Mouse (Mus musculus) left cerebral cortex, postnatal 36 days (tissue): Measurements from ENCODE around the gene Doc2a. TPM values are rescaled to one million over a fixed set of nuclear protein-coding genes. Genes with fewer than 3 reads are reported as not detected.
"Not testable (repeated sequence)": the region's sequence is repeated elsewhere in the genome, so short reads cannot be mapped to it uniquely, and the experiment has no call there.

Experiments
- DNase-seq, 2 experiments: peaks; one replicate each; pipeline ENCODE4 v3.0.0; 2021 to 2022; ENCODE audit warnings: low spot score in 2 of 2, mixed read lengths in 1 of 2
- intact Hi-C: fragments of 180-260 bp; cut with DNase I; formaldehyde crosslinking; loops from one replicate; pipeline ENCODE4 v1.15.1; 2025
- total RNA-seq, 2 experiments: library from RNA; stranded (reverse); gene quantifications; 2 replicates each; pipeline ENCODE4 v1.2.3; 2021

The Doc2a gene
- total RNA-seq, 2 experiments from 2014 or later: 56.3 to 67.0 TPM

DNA sequence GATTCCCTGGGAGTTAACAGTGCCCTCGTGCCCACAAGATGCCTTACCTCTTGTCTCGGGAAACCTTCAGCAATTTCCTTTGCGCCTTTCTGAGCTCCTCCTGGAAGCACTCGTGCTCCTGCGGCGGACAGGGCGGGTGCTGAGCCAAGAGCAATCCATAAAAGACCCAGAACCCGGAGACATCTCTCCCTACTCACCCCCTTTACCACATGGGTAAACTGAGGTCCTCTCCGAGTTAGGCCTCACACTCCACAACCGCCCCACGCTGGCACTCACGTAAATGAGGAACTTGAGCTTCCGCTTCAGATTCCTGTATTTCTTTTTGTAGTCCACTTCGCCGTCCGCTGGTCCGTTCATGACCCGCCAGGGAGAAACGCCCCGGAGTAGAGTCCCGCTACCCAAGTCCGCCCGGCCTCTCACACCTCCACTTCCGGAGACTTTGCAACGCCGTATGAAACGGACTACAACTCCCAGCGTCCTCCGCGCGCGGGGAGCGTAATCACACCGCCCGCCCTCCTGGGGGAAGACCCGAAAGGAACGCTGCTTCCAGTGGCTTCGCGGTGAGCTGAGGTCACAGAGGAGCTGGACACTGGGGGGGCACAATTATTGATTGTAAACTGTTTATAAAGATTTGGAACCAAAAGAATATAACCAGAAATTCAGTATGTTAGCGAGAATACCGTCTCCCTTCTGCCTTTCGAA is 14.4 kb downstream of the Doc2a start, which contains the start of gene Hirip3:
Gene Hirip3, plus strand, starts transcription at position 544 of the 702 bp plus-strand sequence.
- intact Hi-C loops: loop anchor here (1.0 to 2.0 kb wide), 2 partner anchors 21 to 29 kb away; no protein-coding TSS in a partner anchor
- DNase-seq: peak; percentile 95

DNA sequence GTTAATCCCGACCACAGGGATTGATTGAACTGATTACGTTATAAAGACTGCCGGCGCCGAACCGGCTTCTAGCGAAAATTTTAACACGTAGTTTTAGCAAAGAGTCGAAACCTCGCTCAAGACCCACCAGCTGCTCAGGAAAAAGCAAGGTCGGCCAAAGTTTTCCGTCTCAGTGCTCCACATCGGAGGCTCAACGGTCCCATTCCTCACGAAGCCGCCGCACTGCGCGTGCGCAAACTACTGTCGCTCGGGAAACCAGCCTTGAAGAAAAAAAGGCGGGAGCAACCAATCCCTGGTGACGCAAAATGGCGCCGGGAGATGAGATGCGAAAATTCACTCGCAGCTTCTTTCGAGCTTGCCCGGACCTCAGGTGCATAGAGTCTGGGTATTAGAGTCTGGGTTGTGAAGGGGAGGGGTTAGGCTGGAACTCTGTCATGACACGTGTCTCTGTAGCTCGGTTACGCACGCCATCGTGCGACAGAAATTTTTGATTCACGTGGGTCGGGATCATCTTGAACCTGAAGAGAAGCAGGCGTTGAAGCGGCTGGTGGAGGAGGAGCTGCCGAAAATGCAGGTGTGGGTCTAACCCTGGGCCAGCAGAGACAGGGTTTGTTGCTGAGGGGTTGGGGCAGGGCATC is 15.1 kb downstream of the Doc2a start, which contains the start of gene Ino80e:
Gene Ino80e, minus strand, starts transcription at position 231 of the 638 bp plus-strand sequence.
- DNase-seq: peak; percentile 94 to 95
- intact Hi-C loops: loop anchor here (1.0 to 2.0 kb wide), 2 partner anchors 21 to 30 kb away; no protein-coding TSS in a partner anchor

DNA sequence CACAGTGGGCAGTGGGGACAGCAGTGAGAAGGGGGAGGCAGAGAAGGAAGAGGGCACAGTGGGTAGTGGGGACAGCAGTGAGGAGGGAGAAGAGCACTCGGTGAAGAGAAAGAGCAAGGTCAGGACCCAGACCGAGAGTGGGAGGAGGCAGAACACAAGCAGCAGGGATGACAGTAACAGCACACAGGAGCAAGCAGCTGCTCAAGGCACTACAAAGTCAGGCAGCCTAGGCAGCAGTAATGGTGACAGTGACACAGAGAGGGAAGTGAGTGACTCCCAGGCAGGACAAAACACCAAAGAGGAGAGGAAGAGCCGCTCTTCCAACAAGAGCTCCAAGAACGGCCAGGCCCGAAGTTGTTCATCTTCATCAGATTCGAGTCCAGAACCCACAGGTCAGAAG is 16.6 kb downstream of the Doc2a start:
- no peak for DNase-seq
- intact Hi-C loops: loop anchor here (2.0 kb wide), 1 partner anchor 19 kb away; no protein-coding TSS in a partner anchor

DNA sequence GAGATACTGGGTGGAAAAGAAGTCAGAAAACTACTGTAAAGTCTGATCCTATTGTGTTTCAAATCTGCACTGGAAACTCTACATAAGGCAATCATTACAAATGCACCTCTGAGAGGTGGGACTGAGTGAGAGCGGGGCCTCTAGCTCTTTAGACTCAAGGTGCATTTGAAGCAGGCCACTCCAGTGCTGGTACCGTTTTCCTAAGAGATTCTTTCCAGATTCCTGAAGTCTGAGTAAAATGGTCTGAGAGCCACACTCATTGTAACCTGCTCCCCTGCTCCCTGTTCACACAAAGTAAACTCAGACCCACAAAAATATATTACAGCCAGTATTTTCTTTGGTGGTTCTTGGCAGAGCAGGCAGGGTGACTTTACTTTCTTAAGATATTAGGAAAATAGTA is 20.3 kb downstream of the Doc2a start:
- intact Hi-C loops: no loop called here
- no peak for DNase-seq

DNA sequence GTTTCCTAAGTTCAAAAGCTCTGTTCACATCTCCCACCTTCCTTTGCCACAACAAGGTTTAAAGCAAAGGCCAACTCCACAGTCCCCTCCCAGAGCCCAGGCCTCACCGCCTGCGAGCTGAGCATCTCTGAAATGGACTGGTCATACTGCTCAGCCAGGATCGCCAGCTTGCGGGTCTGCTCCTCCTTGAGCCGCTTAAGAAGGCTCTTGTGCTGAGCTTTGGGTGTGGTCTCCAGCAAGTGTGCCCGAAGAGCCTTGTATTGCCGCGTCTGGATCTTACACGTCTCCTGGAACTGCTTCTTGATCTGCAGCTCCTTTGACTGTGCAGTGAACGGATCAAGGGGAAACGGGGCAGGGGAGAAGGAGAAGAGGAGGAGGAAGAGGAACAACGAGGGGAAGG is 20.8 kb downstream of the Doc2a start:
- DNase-seq: no peak
- intact Hi-C loops: no loop called here

DNA sequence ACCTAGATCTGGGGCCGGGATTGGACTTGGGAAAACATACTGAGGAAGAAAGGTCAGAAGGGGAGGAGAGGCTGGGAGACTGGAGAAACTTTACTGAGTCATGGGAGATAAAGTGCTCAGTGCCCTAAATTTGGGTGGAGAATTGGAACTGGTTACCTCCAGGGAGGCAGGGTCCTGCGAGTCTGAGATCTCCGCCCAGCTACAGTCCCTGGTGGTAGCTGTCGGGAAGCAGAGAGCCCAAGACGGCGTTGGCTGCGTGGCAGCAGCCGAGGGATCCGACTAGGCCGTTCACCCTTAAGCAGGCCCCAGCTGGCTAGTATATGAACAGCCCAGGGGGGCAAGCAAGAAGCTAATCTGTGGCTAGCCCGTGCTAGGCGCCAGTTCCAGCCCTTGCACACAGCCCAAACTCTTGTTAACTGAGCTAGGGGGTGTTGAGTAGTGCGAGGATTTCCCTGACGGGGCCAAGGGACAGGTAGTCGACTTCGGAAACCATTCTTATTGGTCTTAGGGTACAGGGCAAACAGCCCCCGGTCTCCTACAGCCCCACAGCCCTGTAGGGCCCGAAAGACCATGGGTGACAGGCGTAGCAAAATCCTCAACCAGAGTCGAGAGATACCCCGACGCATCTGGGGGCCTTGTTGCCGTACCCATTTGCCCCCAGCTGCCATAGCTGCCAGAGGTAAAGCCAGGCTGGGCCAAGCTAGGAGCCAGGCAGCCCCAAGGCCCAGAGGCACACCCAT is 22.7 kb downstream of the Doc2a start:
- intact Hi-C loops: no loop called here
- no peak for DNase-seq

DNA sequence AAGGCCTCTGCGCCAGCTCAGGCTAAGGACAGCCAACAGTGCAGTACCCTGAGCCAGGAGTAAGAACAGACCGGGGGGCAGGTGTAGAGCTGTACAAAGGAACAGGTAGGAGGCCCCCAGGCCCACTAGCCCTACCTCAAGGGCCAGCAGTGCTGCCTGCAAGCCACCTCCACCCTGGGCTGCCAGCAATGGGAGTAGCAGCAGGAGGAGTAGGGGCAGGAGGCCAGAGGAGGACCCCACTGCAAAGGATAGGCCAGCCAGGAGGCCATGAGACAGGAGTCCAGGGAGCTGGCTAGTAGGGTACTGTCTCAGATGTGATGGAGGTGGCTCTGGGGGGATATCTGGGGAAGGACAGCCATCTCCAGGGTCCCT is 23.3 kb downstream of the Doc2a start:
- no peak for DNase-seq
- intact Hi-C loops: no loop called here

DNA sequence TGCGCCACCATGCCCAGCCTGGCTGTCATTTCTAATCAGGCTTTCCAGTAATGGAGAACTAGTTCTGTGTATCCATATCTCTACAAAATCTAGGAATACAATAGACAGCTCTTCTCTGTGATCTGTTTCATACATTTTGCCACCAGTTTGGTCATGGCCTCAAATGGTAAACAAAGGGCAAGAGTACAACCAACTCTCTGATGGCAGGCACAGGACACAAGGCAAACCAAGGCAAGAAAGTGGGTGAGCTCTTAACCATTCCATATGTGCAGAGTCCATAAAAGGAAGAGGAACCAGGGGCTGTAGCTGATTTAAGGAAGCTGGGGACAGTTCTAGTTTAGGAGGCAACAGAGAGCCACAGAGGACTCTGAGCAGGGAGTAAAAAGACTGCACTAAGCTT is 30.0 kb downstream of the Doc2a start:
- intact Hi-C loops: no loop called here
- DNase-seq: no peak

DNA sequence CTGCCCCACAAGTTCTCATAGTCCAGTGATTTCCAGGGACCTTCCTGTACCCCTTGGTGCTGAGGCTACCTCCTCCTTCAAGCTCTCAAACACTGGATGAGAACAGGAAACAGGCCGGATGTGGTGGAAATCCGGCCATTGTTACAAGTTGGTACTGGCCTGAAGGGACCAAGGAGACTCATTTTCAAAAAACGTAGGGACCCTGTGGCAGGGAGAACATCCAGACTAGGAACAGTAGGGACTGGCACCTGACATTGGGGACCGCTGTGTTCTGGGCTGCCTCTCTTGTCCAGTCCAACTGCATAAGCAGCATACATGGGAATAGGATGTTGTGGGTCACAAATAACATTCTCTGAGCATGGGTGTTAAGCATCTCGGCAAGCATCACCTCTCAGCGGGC is 33.8 kb downstream of the Doc2a start:
- intact Hi-C loops: loop anchor here (5.0 kb wide), 2 partner anchors 71 to 146 kb away; partner anchors contain the start of genes Maz and Sez6l2
- DNase-seq: no peak

DNA sequence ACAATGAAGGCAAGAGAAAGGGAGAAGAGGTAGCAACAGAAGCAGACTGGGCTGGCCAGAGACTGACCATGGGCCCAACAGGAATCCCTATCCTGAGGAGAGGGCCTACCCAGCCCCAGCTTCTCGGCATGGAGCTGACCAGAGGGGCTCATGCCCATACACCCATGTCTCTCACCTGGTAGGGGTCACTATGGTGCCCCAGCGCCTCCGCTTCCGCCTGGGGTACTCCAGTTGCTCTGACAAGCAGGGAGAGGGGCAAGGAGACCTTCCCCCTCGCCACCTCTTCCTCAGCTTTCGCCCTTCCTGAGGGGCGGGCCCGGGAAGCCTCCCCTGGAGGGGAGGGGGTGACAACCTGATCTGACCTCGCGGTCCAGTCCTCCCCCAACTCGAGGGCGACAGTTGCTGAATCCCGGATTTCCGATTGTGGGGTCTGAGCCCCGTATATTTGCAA is 36.5 kb downstream of the Doc2a start:
- intact Hi-C loops: loop anchor here (2.0 to 5.0 kb wide), 3 partner anchors 21 to 144 kb away; partner anchors contain the start of genes Ino80e, Maz and Sez6l2
- no peak for DNase-seq

DNA sequence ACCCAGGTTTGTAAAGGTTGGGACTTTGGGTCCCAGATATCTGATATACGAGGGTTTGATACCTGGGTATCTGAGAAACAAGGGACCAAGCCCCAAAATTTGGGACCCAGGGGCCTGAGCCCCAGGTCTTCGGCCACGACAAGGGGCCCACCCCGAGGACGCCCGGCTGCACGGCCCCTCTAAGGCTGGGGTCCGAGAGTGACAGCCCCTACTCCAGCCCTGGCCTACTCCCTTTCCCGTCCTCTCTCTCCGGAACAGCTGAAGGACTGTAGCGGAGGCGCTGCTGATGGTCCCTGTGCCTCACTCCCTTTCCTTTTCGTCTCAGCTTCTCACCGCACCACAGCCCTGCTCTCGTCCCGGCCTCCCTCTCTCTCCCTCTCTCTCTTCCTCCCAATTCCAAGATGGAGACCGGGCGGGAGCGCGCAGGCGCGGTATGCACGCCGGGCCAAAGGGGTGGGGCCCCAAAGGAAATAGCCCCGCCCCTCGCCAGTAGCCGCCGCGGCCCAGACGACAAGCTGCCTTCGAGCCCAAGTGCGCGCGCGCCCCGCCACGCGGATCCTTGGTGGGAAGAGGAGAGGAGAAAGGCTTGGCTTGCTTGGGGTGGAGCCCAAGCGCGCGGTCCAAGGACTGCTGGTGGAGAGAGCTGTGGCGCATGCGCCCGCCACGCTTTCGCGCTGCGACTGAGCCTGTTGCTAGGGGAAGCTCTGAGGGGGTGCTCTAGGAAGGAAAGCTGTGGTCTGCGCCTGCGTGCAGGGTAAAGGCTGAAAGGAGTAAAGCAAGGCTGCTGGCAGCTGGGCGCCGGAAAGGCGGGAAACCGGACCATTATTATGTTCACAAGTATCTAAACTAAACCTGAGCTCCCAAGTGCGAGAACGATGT is 37.3 kb downstream of the Doc2a start, which contains the start of gene Taok2:
Gene Taok2, minus strand, starts transcription at position 418 of the 879 bp plus-strand sequence.
- intact Hi-C loops: loop anchor here (5.0 kb wide), 4 partner anchors 43 to 143 kb away; partner anchors contain the start of genes Kctd13, Maz, Pagr1a and Pagr1b
- peak; percentile 98 to 99 for DNase-seq

DNA sequence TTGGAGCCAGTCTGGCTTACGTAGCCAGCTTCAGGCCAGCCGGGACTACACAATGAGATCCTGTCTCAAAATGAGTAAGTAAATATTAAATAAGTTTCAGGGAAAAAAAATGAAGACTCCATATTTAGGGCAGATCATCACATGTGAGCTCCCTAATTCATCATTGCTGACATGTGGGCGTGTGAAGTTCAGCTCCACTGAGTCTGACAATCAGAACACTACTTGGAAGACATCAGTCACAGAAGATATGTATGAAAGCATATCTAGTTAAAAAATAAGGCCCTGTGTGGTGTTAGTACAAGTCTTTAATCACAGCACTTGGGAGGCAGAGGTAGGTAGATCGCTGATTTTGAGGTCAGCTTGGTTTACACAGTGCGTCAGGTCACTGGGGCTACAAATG is 40.1 kb downstream of the Doc2a start:
- intact Hi-C loops: loop anchor here (5.0 kb wide), 2 partner anchors 40 to 130 kb away; partner anchors contain the start of genes Kctd13, Pagr1a and Pagr1b
- no peak for DNase-seq

DNA sequence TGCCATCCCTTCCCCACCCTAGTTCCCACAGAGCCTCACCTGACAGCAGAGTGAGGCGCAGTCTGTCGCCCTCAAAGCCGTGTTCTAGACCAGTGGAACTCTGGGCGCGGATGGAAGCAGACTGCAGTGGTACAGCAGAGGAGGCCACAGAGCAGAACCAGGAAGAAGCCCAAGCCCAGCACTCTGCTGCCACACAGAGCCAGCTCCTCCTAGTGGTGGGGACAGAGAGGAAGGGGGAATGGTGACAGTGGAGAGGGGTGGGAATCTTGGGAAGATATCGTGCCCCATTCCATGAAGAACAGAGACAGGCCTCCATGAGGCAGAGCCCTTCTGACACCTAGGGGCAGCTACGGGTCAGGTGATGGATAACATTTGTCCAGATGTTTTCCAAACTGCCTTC is 41.6 kb downstream of the Doc2a start:
- DNase-seq: no peak
- intact Hi-C loops: loop anchor here (5.0 kb wide), 2 partner anchors 38 to 128 kb away; partner anchors contain the start of genes Kctd13, Pagr1a and Pagr1b

DNA sequence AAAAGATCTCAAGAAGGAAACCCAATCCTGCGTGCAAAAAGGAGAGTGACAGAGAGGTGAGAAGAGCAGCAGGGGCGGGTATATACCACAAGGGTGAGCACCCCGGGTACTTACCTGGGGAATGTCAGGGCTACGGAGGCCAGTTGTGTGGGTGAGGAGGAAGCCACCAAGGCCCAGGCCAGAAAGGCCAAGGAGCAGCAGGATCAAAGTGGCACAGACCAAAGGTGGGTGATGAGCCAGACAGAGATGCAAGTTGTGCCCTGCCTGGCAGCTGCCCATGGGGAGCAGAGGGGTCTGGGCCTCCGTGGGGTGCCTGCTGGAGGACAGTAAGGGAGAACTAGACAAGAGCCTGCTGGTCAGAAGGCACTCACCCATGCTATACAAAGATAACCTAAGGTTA is 49.7 kb downstream of the Doc2a start:
- intact Hi-C loops: no loop called here
- DNase-seq: no peak

DNA sequence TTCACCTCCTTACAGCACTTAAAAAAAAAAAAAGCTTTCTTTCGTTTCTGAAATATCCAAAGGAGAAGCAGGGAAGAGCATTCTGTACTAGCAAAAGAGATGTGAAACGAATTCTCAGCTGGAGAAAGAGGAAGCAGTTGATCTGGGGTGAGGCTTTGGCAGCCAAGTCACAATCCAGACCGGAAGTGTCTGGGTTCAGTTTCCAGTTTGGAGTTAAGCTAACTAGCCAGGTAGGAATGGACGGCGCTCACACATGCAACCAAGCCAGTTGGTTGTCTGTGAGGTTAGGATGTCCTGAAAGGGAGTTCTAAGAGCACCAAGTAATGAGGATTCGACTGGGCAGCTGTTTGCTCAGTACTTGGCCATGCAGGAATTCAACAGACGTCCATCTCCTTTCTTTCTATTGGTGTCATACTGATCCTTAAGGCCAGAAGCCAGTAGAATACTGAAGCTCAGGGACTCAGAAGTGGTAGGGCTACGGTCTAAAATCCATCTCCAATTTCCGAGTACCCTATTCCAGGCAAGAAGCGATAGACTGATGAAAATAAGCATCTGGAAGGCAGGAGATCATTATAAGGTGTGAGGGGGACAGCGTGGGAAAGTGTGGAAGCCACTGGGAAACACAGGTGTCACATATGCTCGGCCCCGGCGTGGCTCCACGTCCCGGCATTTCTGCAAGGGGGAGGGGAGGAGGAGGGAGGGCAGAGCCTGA is 50.3 kb downstream of the Doc2a start:
- intact Hi-C loops: no loop called here
- no peak for DNase-seq

DNA sequence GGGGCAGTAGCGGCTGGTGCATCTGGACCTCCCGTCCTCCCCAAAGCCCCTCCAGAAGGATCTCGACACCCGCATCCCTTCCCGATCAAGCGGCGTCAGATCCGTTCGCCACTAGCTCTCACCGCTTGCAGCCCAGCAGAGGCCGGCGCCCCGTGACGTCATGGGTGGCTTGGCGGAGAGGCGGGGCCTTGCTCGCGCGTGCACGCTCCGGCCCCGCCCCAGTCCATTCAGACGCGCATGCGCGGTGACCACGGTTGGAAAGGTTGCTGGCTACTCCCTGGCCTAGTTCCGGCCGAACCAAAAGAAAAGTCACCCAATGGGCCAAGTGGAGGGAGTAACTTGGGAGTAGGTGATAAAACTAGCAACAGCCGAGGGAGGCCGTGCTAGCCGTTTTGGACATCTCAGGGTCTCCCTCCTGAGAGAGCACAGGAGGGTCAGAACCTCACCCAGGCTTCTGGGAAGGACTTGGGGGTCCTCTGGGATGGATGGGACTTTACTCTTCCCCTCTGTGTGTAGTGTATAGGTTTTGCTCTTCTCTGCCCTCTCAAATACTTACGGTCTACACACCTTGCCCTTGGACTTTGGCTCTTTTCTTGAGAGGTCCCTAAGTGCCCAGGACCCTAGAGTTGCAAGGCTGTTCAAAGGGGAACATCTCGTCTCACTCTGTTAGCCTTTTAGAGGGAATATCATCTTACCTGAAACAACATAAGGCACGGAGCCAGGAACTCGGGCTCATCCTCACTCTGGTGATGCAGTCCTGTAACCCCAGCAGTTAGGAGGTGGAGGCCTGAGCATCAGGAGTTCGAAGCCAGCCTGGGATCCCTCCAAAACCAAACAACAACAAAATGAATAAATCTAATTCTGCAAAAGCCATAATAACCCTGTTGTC is 51.1 kb downstream of the Doc2a start:
- peak; percentile 95 for DNase-seq
- intact Hi-C loops: no loop called here

DNA sequence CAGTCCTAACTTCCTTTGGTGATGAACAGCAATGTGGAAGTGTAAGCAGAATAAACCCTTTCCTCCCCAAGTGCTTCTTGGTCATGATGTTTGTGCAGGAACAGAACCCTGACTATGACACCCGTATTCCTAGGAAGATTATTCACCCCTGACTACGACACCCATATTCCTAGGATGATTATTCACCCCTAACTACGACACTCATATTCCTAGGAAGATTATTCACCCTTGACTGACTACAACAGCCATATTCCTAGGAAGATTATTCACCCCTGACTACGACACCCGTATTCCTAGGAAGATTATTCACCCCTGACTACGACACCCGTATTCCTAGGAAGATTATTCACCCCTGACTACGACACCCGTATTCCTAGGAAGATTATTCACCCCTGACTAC is 52.6 kb downstream of the Doc2a start:
- intact Hi-C loops, DNase-seq: not testable (repeated sequence)
